13 mouse cellular contexts compared by ENCODE assay signal in the genomic region with DNA sequence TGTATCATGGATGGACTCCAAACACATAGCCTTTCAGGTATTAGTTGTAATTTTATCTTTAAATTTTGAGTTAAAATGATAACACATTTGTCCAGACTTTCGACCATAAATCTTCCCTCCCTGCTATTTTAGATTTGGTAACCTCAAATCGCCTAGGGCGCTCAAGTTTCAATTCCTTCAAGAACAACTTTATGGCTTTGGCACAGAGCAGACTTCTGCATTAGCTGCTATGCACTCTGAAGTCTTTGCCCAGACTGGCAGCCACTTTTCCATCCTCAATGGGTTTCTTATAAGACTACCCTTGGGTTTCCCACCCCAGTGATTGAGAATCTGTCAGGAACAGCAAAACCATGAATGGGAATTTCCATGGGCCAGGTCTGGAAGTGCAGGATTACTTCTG.
"Had no signal": no experiment of that assay in that cellular context is flagged by ENCODE, and none has a peak within 500 bp of the region (broad histone marks: within the 10 kb centered on the region; RNA-seq: fewer than 3 reads in every experiment).

No protein-coding gene starts in this region.

- H3K27me3 ChIP-seq: kidney, embryonic 15.5 days; liver, embryonic 15.5 days; lung, embryonic 15.5 days; midbrain, embryonic 13.5 days; neural tube, embryonic 15.5 days had no signal

- DNase-seq: kidney, adult 2 months; kidney, postnatal 14 days; lung, postnatal 14 days; spleen, adult 18-20 months; thymus, adult 18-20 months; thymus, postnatal 25 days had no signal

- ATAC-seq: midbrain, embryonic 13.5 days had no signal

- H3K27ac ChIP-seq: kidney, embryonic 15.5 days; liver, embryonic 15.5 days; lung, embryonic 15.5 days; macrophage; midbrain, embryonic 13.5 days; neural tube, embryonic 15.5 days had no signal

- H3K4me3 ChIP-seq: kidney, embryonic 15.5 days; liver, embryonic 15.5 days; lung, embryonic 15.5 days; midbrain, embryonic 13.5 days; neural tube, embryonic 15.5 days had no signal

- H3K9me3 ChIP-seq: kidney, embryonic 15.5 days; liver, embryonic 15.5 days; lung, embryonic 15.5 days; midbrain, embryonic 13.5 days; neural tube, embryonic 15.5 days had no signal

- H3K9ac ChIP-seq: kidney, embryonic 15.5 days; liver, embryonic 15.5 days; lung, embryonic 15.5 days; midbrain, embryonic 13.5 days; neural tube, embryonic 15.5 days had no signal

- H3K36me3 ChIP-seq: kidney, embryonic 15.5 days; liver, embryonic 15.5 days; lung, embryonic 15.5 days; midbrain, embryonic 13.5 days; neural tube, embryonic 15.5 days had no signal

- H3K4me2 ChIP-seq: kidney, embryonic 15.5 days; liver, embryonic 11.5 days; liver, embryonic 15.5 days; lung, embryonic 15.5 days; midbrain, embryonic 13.5 days; neural tube, embryonic 15.5 days had no signal

- H3K4me1 ChIP-seq: kidney, embryonic 15.5 days; liver, embryonic 15.5 days; lung, embryonic 15.5 days; midbrain, embryonic 13.5 days; neural tube, embryonic 15.5 days had no signal
